ENCODE assay signal across 18 mouse cellular contexts in genomic region chr14:24612254-24612995, GRCm38 (mm10).
DNase-seq lines count a peak whose midpoint lies in the region; ATAC-seq and TF ChIP-seq lines count a peak whose summit lies in the region.
"Had no signal": no experiment of that assay in that cellular context is flagged by ENCODE, and none has a peak within 500 bp of the region (broad histone marks: within the 10 kb centered on the region; RNA-seq: fewer than 3 reads in every experiment).

No protein-coding gene starts in this region.

- peaks cover 6% of the 10 kb centered on the region; the same call in 1 of the 2 replicates for H3K4me1 ChIP-seq in intestine, embryonic 16.5 days (ENCODE audit: control insufficient read depth, insufficient read depth, low read length)
- H3K4me1 ChIP-seq: embryonic facial prominence, embryonic 15.5 days; megakaryocyte, embryonic 14.5 days had no signal

- no peak overlapping the region for H3K9ac ChIP-seq in intestine, embryonic 16.5 days (ENCODE audit: low read depth, low read length)
- H3K9ac ChIP-seq: embryonic facial prominence, embryonic 15.5 days; limb, embryonic 12.5 days; liver, postnatal 0 days; neural tube, embryonic 12.5 days had no signal

- intact Hi-C loops in heart, postnatal 25 days (cut with DNase I) = no loop called here

- H3K27me3 ChIP-seq in intestine, embryonic 16.5 days (replicated peaks; ENCODE audit: control insufficient read depth, insufficient read depth, low read length) = no peaks in the 10 kb centered on the region
- H3K27me3 ChIP-seq: embryonic facial prominence, embryonic 15.5 days; neural tube, embryonic 12.5 days had no signal

- no peak overlapping the region for H3K4me2 ChIP-seq in intestine, embryonic 16.5 days (ENCODE audit: low read depth, low read length)
- H3K4me2 ChIP-seq: embryonic facial prominence, embryonic 15.5 days; limb, embryonic 12.5 days; neural tube, embryonic 12.5 days had no signal

- no peaks in the 10 kb centered on the region for H3K36me3 ChIP-seq in intestine, embryonic 16.5 days (ENCODE audit: control insufficient read depth, insufficient read depth, low read length)
- H3K36me3 ChIP-seq: embryonic facial prominence, embryonic 15.5 days; limb, embryonic 12.5 days; neural tube, embryonic 12.5 days had no signal

- TF ChIP-seq CTCF in brain, embryonic 14.5 days (IDR thresholded peaks at IDR 0.05; ENCODE audit: borderline replicate concordance, extremely low read depth, insufficient read depth, insufficient read length) = no peak

- H3K4me3 ChIP-seq in intestine, embryonic 16.5 days (ENCODE audit: low read length) = no peak overlapping the region
- H3K4me3 ChIP-seq: embryonic facial prominence, embryonic 15.5 days; limb, embryonic 12.5 days; megakaryocyte, embryonic 14.5 days; neural tube, embryonic 12.5 days had no signal

- no peaks in the 10 kb centered on the region for H3K9me3 ChIP-seq in intestine, embryonic 16.5 days (ENCODE audit: control insufficient read depth, low read length)
- H3K9me3 ChIP-seq: embryonic facial prominence, embryonic 15.5 days; megakaryocyte, embryonic 14.5 days had no signal

- H3K27ac ChIP-seq in intestine, embryonic 16.5 days (ENCODE audit: low read length) = no peak overlapping the region
- H3K27ac ChIP-seq: embryonic facial prominence, embryonic 15.5 days; limb, embryonic 12.5 days; neural tube, embryonic 12.5 days had no signal

- 44% methylated on average over 4 of the region's 4 CpGs for WGBS in intestine, embryonic 16.5 days

- TF ChIP-seq POLR2A in brain, embryonic 14.5 days (IDR thresholded peaks at IDR 0.05; ENCODE audit: borderline replicate concordance, extremely low read depth, insufficient read depth, insufficient read length, poor library complexity, severe bottlenecking) = no peak

- ATAC-seq in intestine, embryonic 16.5 days = peak; percentile 53; the same call in 1 of the 2 replicates
- ATAC-seq: liver, postnatal 0 days had no signal

- DNase-seq in heart, postnatal 4 days = peak; percentile 10
- no peak for DNase-seq in heart, postnatal 25 days (ENCODE audit: low spot score)
- DNase-seq in brain, embryonic 14.5 days (ENCODE audit: low read depth) = peak; percentile 87
- peak; percentile 90 to 93 for DNase-seq in cerebellum, postnatal 10 days
- DNase-seq in kidney, adult 8-10 months = no peak
- DNase-seq in urinary bladder, postnatal 25 days (ENCODE audit: low spot score) = no peak
- no peak for DNase-seq in layer of hippocampus, postnatal 36 days
- DNase-seq: adrenal gland, postnatal 14 days; heart, adult 11 months; kidney, adult 9 months; layer of hippocampus, adult 9-11 months; liver, postnatal 0 days; right cerebral cortex, adult 18-20 months had no signal

Comparison
In these comparisons a context has a peak if more than half of its experiments do, and no peak if none do; other contexts are left out.
1. DNase-seq: peak in heart, postnatal 4 days (single experiment), brain, embryonic 14.5 days (single experiment) and cerebellum, postnatal 10 days (2 of 2); none in heart, postnatal 25 days (single experiment), kidney, adult 8-10 months (0 of 2), urinary bladder, postnatal 25 days (single experiment) and layer of hippocampus, postnatal 36 days (0 of 2).